Mouse (Mus musculus): ENCODE results near the gene 4933416C03Rik.

4933416C03Rik gene

DNA sequence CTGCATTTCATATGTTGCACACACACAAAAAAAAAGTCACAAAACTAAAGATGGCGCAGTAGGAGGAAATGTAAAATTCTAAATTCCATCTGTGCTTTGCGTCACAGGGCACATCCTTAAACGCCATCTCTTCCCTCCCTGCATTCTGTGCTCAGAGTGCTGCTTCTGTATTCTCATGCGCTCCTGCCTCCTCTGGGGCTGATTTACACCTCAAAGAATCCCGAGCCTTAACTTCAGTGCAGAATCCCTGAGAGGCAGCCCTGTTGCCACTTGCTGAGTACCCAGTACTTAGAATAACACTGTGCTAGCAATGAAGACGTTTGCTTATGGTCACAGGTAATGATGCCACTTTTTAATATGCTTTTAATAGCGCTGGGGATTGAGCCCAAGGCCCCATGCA lies 34.3 kb downstream of the 4933416C03Rik start:
- DNase-seq (ENCODE audit: low spot score in 2 of 2), result no peak

- no peak for DNase-seq (ENCODE audit: low spot score in 2 of 2)
Measured at GRCm38 (mm10) chr10:116078636-116079035, 35.1 kb downstream of the 4933416C03Rik start.

DNA sequence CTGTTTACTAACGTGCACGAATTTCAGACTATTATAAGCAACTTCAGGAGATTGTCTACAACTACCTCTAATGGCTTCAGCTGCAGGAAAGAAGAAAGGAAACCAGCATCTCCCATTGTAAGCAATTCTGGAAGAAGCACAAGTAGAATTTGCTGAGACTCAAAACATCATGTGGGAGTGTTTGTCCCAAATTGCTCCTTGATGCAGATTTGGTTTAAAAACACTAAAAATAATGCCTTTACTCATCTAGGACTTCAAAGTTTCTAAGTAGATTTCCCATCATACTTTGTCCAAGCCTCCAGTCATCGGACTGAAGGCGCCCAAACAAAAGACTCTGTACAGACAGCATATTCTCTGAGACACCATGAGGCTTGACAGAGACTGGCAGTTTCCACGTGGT lies 37.8 kb downstream of the 4933416C03Rik start:
- no peak for DNase-seq (ENCODE audit: low spot score in 2 of 2)

All from spleen, postnatal 10 days (tissue).